Mouse (Mus musculus): Measurements from ENCODE around the gene Fxyd5. TPM values are rescaled to one million over a fixed set of nuclear protein-coding genes. Genes with fewer than 3 reads are reported as not detected.
A peak's percentile ranks its signal among the peaks of the same experiment; 100 is the strongest.

Gene Fxyd5
- total RNA-seq (2021) = 10 to 100 TPM; 35.9 to 36.5 TPM
- long read RNA-seq, partial matches to known transcripts = 14 of 44 reads
- long read RNA-seq, other reads (novel, unspliced or antisense) = 23 of 44 reads

GRCm38 (mm10) chr7:31042431-31042910, at the start of gene Fxyd5:
TSS of gene Fxyd5 (minus strand) at chr7:31042481.
- DNase-seq (ENCODE audit: low spot score in 2 of 2) = no peak

- DNase-seq (ENCODE audit: low spot score in 2 of 2) = no peak
Observed at GRCm38 (mm10) chr7:31089721-31090120, 47.4 kb upstream of the Fxyd5 start.

- DNase-seq (ENCODE audit: low spot score in 2 of 2) = no peak
Observed at GRCm38 (mm10) chr7:31088206-31088605, 45.9 kb upstream of the Fxyd5 start.

- DNase-seq (ENCODE audit: low spot score in 2 of 2) = no peak
Observed at GRCm38 (mm10) chr7:31087262-31087661, 45.0 kb upstream of the Fxyd5 start.

- DNase-seq (ENCODE audit: low spot score in 2 of 2) = no peak
Observed at GRCm38 (mm10) chr7:31086175-31086755, 44.0 kb upstream of the Fxyd5 start.

- no peak for DNase-seq (ENCODE audit: low spot score in 2 of 2)
Observed at GRCm38 (mm10) chr7:31085171-31085570, 42.9 kb upstream of the Fxyd5 start.

- no peak for DNase-seq (ENCODE audit: low spot score in 2 of 2)
Observed at GRCm38 (mm10) chr7:31084140-31084539, 41.9 kb upstream of the Fxyd5 start.

GRCm38 (mm10) chr7:31082831-31083588, 40.7 kb upstream of the Fxyd5 start:
- DNase-seq (ENCODE audit: low spot score in 2 of 2) = peak; percentile 56 to 64

GRCm38 (mm10) chr7:31082106-31082505, 39.8 kb upstream of the Fxyd5 start:
- DNase-seq (ENCODE audit: low spot score in 2 of 2) = no peak

- no peak for DNase-seq (ENCODE audit: low spot score in 2 of 2)
Observed at GRCm38 (mm10) chr7:31081106-31081505, 38.8 kb upstream of the Fxyd5 start.

GRCm38 (mm10) chr7:31080611-31081010, 38.3 kb upstream of the Fxyd5 start:
- no peak for DNase-seq (ENCODE audit: low spot score in 2 of 2)

- no peak for DNase-seq (ENCODE audit: low spot score in 2 of 2)
Observed at GRCm38 (mm10) chr7:31079670-31080069, 37.4 kb upstream of the Fxyd5 start.

GRCm38 (mm10) chr7:31077885-31078445, 35.7 kb upstream of the Fxyd5 start:
- DNase-seq (ENCODE audit: low spot score in 2 of 2) = peak; percentile 72 to 74

- peak; percentile 58 to 67 for DNase-seq (ENCODE audit: low spot score in 2 of 2)
Observed at GRCm38 (mm10) chr7:31077470-31077869, 35.2 kb upstream of the Fxyd5 start.

GRCm38 (mm10) chr7:31076492-31076891, 34.2 kb upstream of the Fxyd5 start, which contains the start of gene Fxyd3:
TSS of gene Fxyd3 (minus strand) at chr7:31076704.
- DNase-seq (ENCODE audit: low spot score in 2 of 2) = no peak

GRCm38 (mm10) chr7:31074713-31075069, 32.4 kb upstream of the Fxyd5 start:
- peak in 1 of 2 experiments; percentile 53 for DNase-seq (ENCODE audit: low spot score in 2 of 2)

- peak in 1 of 2 experiments; percentile 53 for DNase-seq (ENCODE audit: low spot score in 2 of 2)
Observed at GRCm38 (mm10) chr7:31074061-31074712, 31.9 kb upstream of the Fxyd5 start.

- no peak for DNase-seq (ENCODE audit: low spot score in 2 of 2)
Observed at GRCm38 (mm10) chr7:31073546-31073945, 31.3 kb upstream of the Fxyd5 start.

- DNase-seq (ENCODE audit: low spot score in 2 of 2) = no peak
Observed at GRCm38 (mm10) chr7:31072326-31072725, 30.0 kb upstream of the Fxyd5 start.

GRCm38 (mm10) chr7:31070324-31070723, 28.0 kb upstream of the Fxyd5 start:
- DNase-seq (ENCODE audit: low spot score in 2 of 2) = no peak

GRCm38 (mm10) chr7:31069491-31069890, 27.2 kb upstream of the Fxyd5 start:
- no peak for DNase-seq (ENCODE audit: low spot score in 2 of 2)

GRCm38 (mm10) chr7:31067836-31068235, 25.6 kb upstream of the Fxyd5 start:
- peak; percentile 56 to 60 for DNase-seq (ENCODE audit: low spot score in 2 of 2)

Data from layer of hippocampus, postnatal 10 days (tissue).